8 mouse cellular contexts compared by ENCODE assay signal in genomic region chr6:28474839-28475238, GRCm38 (mm10). TPM values are rescaled to one million over a fixed set of nuclear protein-coding genes. Genes with fewer than 3 reads are reported as not detected.
DNase-seq lines count a peak whose midpoint lies in the region; ATAC-seq and TF ChIP-seq lines count a peak whose summit lies in the region.

TSS of gene Snd1 (plus strand) at chr6:28475139.

- H3K36me3 ChIP-seq in kidney, embryonic 14.5 days (ENCODE audit: control insufficient read depth, insufficient read depth, low read length) = no peaks in the 10 kb centered on the region
- no peaks in the 10 kb centered on the region for H3K36me3 ChIP-seq in hindbrain, postnatal 0 days (ENCODE audit: insufficient read depth, low read length)
- no peaks in the 10 kb centered on the region for H3K36me3 ChIP-seq in macrophage (ENCODE audit: inconsistent target)

- H3K4me3 ChIP-seq in kidney, embryonic 14.5 days (ENCODE audit: low read length) = no peak within 1 kb of the TSS
- no peak within 1 kb of the TSS for H3K4me3 ChIP-seq in hindbrain, postnatal 0 days (ENCODE audit: low read length)
- no peak within 1 kb of the TSS for H3K4me3 ChIP-seq in macrophage (ENCODE audit: inconsistent target)

- DNase-seq in kidney, postnatal 25 days = no peak
- DNase-seq in adrenal gland, postnatal 25 days = no peak
- no peak for DNase-seq in gastrocnemius, postnatal 14 days
- no peak for DNase-seq in hindbrain, postnatal 0 days (ENCODE audit: low spot score)
- DNase-seq in spleen, postnatal 10 days (ENCODE audit: low spot score in 2 of 2) = no peak

- no peak within 1 kb of the TSS for H3K27ac ChIP-seq in kidney, embryonic 14.5 days (ENCODE audit: low read depth, low read length)
- H3K27ac ChIP-seq in hindbrain, postnatal 0 days = no peak within 1 kb of the TSS
- H3K27ac ChIP-seq in macrophage = no peak within 1 kb of the TSS

- H3K79me2 ChIP-seq in macrophage (ENCODE audit: inconsistent target) = no peaks in the 10 kb centered on the region

- no peaks in the 10 kb centered on the region for H3K27me3 ChIP-seq in kidney, embryonic 14.5 days (ENCODE audit: control insufficient read depth, insufficient read depth, low read length)
- no peaks in the 10 kb centered on the region for H3K27me3 ChIP-seq in hindbrain, postnatal 0 days (ENCODE audit: insufficient read depth, low read length)

- no peak within 1 kb of the TSS for H3K4me2 ChIP-seq in kidney, embryonic 14.5 days (replicated peaks; ENCODE audit: low read depth, low read length)
- H3K4me2 ChIP-seq in hindbrain, postnatal 0 days (ENCODE audit: low read depth, low read length) = no peak within 1 kb of the TSS

- intact Hi-C loops in gastrocnemius, postnatal 14 days (cut with DNase I; ENCODE audit: low total_unique reads) = loop anchor here (5.0 to 10.0 kb wide), 2 partner anchors 53 to 210 kb away; partner anchors contain the start of gene Arf5

- H3K9me3 ChIP-seq in kidney, embryonic 14.5 days (ENCODE audit: control insufficient read depth, low read length) = no peaks in the 10 kb centered on the region
- no peaks in the 10 kb centered on the region for H3K9me3 ChIP-seq in hindbrain, postnatal 0 days (ENCODE audit: low read length)

- TF ChIP-seq CTCF in hindbrain, postnatal 0 days (IDR thresholded peaks at IDR 0.05; ENCODE audit: low read depth) = no peak

- no peaks in the 10 kb centered on the region for H3K4me1 ChIP-seq in kidney, embryonic 14.5 days (ENCODE audit: control insufficient read depth, insufficient read depth, low read length)
- no peaks in the 10 kb centered on the region for H3K4me1 ChIP-seq in hindbrain, postnatal 0 days (ENCODE audit: insufficient read depth, low read length)

- no peak within 1 kb of the TSS for H3K9ac ChIP-seq in kidney, embryonic 14.5 days (ENCODE audit: low read depth, low read length)
- H3K9ac ChIP-seq in hindbrain, postnatal 0 days (replicated peaks; ENCODE audit: low read length) = no peak within 1 kb of the TSS

- no peak for ATAC-seq in kidney, embryonic 14.5 days (ENCODE audit: low FRiP score, low TSS enrichment)
- ATAC-seq in hindbrain, postnatal 0 days = no peak
- no peak for ATAC-seq in cerebellum, adult (ENCODE audit: insufficient number of reproducible peaks, low FRiP score, low TSS enrichment)

- WGBS in kidney, embryonic 14.5 days = 88% methylated on average over 5 of the region's 5 CpGs
- whole genome bisulfite sequencing in hindbrain, postnatal 0 days = 83% methylated on average over 5 of the region's 5 CpGs
- 96% methylated on average over 5 of the region's 5 CpGs for WGBS in macrophage (ENCODE audit: missing documents)

RNA-seq across cellular contexts. Expression of gene Snd1, which starts in this region (rescaled TPM):
- 64.1 and 127 TPM in 2 replicates for polyA plus RNA-seq in kidney, embryonic 14.5 days (2014; fragmentation: Nextera tagmentation; extraction: Ambion mirVana)
- 128 and 153 TPM in 2 replicates for total RNA-seq in adrenal gland, postnatal 25 days (2021)
- total RNA-seq in gastrocnemius, postnatal 14 days (2021) = 10 to 100 TPM; 43.4 to 51.3 TPM
- 76.1 and 85.5 TPM in 2 replicates for total RNA-seq in hindbrain, postnatal 0 days (2014; rRNA removed)
- polyA plus RNA-seq in hindbrain, postnatal 0 days (2015; fragmentation: Nextera tagmentation; extraction: Ambion mirVana) = 63.0 and 67.6 TPM in 2 replicates
- total RNA-seq in macrophage (2018; cell fraction: chromatin; rRNA removed) = 100 to 1,000 TPM; 186 to 471 (median 257) TPM
- 10 to 100 TPM; 58.8 to 99.6 (median 80.6) TPM for total RNA-seq in macrophage (2018; cell fraction: cytosol; rRNA removed)
- 100 to 1,000 TPM in 24 of 26 experiments, 10 to 100 TPM in 2; 98.9 to 248 (median 144) TPM for total RNA-seq in macrophage (2018; cell fraction: nucleus; rRNA removed)
- polyA plus RNA-seq in macrophage (2018) = 64.8 to 85.3 TPM (median 73.9 TPM) in 3 replicates
